In the genomic region with DNA sequence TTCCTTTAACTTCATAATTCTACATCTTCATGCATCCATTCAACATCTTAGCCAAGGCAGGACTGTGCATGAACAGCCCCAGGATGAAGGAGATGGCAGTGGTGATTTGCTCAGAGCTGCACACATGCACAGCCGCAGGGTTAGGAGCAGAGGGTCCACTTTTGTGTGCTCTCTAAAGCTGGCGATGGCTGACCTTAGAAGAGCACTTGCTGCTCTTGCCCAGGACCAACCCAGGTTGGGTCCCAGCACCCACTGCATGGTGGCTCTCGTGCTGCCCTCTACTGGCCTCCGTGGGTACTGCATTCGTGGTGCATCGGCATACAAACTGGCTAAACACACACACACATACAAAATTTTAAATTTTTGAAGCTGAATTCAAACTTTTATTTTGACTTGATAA, we compare ENCODE assay signal across 7 mouse cellular contexts.
DNase-seq lines count a peak whose midpoint lies in the region; ATAC-seq and TF ChIP-seq lines count a peak whose summit lies in the region.

No protein-coding gene starts in this region.

- H3K27me3 ChIP-seq in spleen, adult 2 months (ENCODE audit: control insufficient read depth, insufficient read depth, low read length), result no peaks in the 10 kb centered on the region

- 43% methylated on average over 6 of the region's 6 CpGs for WGBS in spleen, adult 2 months

- TF ChIP-seq CTCF in left cerebral cortex, adult 2 months (IDR thresholded peaks at IDR 0.05), result peak; percentile 100
- peak; percentile 83; the same call in 1 of the 2 replicates for TF ChIP-seq CTCF in spleen, adult 2 months (IDR thresholded peaks at IDR 0.05; ENCODE audit: extremely low read depth, insufficient read depth, insufficient read length, insufficient replicate concordance)

- no peak overlapping the region for H3K27ac ChIP-seq in left cerebral cortex, adult 2 months
- no peak overlapping the region for H3K27ac ChIP-seq in spleen, adult 2 months (ENCODE audit: insufficient read depth, low read length)

- no peak overlapping the region for H3K4me3 ChIP-seq in left cerebral cortex, adult 2 months
- H3K4me3 ChIP-seq in spleen, adult 2 months (ENCODE audit: extremely low read depth, insufficient read depth, insufficient read length), result no peak overlapping the region

- ATAC-seq in megakaryocyte progenitor cell, adult 5-6 weeks (replicated peaks; ENCODE audit: poor library complexity), result peak; percentile 82

- intact Hi-C loops in heart, postnatal 36 days (cut with DNase I), result loop anchor here (1.0 to 5.0 kb wide), 4 partner anchors 68 to 320 kb away; partner anchors contain the start of gene Ccdc42
- intact Hi-C loops in left cerebral cortex, adult 2 months (cut with DNase I), result loop anchor here (5.0 to 10.0 kb wide), 3 partner anchors 115 to 323 kb away; partner anchors contain the start of gene Myh10

- DNase-seq in ES-CJ7 (ENCODE audit: low read depth, low spot score), result peak; percentile 60
- peak; percentile 49 for DNase-seq in adrenal gland, adult 2 months
- peak; percentile 37 for DNase-seq in embryo, embryonic 11.5 days (ENCODE audit: low read depth, low spot score)
- peak; percentile 76 to 85 for DNase-seq in heart, postnatal 36 days
- peak; percentile 65 to 76 for DNase-seq in left cerebral cortex, adult 2 months (ENCODE audit: extremely low spot score in 1 of 2, low spot score in 2 of 2)
- DNase-seq in spleen, adult 2 months (ENCODE audit: low read depth in 1 of 2, low spot score in 2 of 2), result peak; percentile 7 to 54

- no peaks in the 10 kb centered on the region; the same call in 1 of the 2 replicates for H3K36me3 ChIP-seq in spleen, adult 2 months (ENCODE audit: control insufficient read depth, insufficient read depth, low read length)

- no peaks in the 10 kb centered on the region for H3K4me1 ChIP-seq in spleen, adult 2 months (ENCODE audit: control insufficient read depth, insufficient read depth, insufficient read length)

- TF ChIP-seq POLR2A in spleen, adult 2 months (IDR thresholded peaks at IDR 0.05; ENCODE audit: low read depth, low read length), result no peak

Comparison
In these comparisons a context has a peak if more than half of its experiments do, and no peak if none do; other contexts are left out.
1. DNase-seq: peak in every context shown above with its lines; median percentile 80 in heart, postnatal 36 days; 70 in left cerebral cortex, adult 2 months; 60 in ES-CJ7; 49 in adrenal gland, adult 2 months; 37 in embryo, embryonic 11.5 days; 30 in spleen, adult 2 months.